Mouse (Mus musculus): Measurements from ENCODE around the gene Tial1.

Tial1 gene

DNA sequence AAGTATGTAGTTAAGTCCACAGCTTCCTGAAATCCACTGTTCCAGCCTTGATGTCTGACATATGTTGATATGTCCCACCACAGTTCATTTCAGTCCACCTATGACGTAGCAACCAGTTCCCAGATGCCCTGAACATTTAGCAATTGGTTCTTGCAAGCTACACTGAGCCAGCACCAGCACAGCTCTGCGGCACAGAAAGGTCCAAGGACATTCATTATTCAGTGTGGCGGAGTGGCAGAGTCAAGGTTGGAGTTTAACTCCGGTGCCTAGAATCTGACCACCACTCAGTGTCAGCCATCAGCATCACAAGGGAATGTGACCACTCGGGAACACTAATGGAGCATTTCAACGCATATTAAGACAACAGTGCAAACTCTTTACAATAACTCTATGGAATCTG lies 44.9 kb downstream of the Tial1 start:
- no peak for DNase-seq (ENCODE audit: low spot score)

DNA sequence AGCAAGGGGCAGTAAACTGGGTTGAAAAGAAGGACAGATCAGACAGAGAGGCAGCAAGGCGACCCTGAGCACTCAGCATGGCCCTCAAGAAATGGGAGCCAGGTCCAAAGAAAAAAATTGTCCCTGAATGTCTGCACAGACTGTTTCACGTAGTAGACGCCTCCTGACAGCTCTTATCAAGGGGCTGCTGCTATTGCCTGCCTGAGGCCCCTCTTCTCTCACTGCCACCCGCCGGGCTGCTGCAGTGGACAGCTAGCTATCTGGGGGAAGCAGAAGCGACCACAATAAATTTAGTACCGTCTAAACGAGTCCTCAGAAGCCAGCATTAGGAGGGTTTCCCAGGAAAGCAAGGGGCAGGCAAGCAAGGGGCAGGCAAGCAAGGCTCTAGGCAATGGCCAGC lies 47.1 kb downstream of the Tial1 start:
- DNase-seq (ENCODE audit: low spot score), result no peak

DNA sequence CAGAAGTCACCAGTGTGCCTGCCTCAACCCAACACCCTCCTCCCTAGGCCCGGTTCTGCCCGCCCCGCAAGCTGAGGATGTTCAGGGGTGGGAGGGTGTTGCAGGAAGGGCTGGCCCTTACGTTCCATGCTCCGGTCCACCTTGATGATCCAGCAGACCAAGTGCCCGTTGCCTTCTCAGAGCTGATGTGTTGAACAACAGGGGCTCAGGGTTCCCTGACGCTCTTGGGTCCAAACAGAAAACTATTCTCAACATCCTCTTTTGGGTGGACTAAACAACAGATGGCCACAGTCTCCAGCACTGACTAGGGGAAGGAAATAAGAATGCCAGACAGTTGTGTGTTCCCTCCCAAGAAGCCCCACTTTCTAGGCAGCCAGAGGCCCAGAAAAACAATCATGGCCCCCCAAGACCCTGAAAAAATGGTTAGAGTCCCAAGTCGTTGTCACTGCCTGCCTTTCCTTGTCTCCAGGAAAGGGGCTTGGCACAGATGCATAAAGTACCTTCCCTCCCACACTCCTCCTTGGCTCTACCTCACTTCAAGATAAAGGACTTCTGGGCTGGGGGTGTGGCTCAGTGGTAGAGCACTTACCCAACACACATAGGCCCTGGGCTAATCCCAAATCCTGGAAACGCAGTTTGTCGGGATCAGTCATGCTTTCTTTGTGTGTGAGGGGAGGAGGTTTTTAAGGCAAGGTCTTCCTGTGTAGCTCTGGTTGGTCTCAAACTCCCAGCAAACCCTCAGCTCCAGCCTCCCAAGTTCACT lies 49.3 kb downstream of the Tial1 start:
- peak; percentile 24 for DNase-seq (ENCODE audit: low spot score)

DNA sequence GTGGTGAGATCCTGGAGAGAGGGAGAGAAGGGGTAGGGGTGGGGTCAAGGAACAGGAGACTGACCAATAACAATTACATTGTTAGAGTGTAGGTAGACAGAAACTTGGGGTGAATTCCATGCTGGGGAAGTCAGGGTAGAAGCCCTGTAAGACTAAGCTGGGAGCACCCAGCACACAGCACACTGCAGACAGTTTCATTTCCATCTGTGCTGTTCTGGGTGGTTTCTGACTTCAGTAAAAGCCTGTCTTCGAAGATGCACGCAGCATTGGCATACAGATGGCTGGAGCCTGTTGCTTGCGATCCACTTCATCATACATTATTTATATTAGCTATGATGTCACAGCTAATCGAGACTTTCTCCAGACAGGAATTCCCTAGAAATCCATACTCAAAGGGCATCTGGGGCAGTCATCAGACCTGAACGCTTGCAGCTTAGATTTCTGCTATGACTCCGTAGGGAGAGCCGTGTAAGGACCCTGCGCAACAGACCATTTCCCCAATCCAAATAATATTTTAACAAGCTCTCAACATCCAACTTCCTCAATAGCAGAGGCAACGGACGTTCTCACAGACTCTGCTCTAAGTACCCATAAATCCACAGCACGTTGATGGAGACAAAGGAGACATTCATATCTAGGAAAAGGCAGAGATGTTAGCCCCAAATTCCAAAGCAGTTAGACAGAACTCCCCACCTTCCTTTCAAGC lies 50.7 kb downstream of the Tial1 start:
- no peak for DNase-seq (ENCODE audit: low spot score)

DNA sequence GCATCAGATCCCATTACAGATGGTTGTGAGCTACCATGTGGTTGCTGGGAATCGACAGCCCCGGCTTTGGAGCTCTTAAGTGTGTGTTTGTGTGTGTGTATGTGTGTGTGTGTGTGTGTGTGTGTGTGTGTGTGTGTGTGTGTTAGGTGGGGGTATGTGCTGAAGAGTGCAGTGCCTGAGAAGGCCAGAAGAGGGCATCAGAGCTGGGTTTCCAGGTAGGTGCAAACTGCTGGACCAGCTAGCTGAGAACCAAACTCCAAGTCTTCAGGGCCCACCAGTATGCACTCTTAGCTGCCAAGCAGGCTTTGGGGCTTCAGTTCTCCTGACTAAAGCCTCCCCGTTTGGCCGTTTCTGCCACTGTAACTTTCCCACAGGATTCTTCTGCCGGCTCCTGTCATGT lies 53.3 kb downstream of the Tial1 start:
- no peak for DNase-seq (ENCODE audit: low spot score)

DNA sequence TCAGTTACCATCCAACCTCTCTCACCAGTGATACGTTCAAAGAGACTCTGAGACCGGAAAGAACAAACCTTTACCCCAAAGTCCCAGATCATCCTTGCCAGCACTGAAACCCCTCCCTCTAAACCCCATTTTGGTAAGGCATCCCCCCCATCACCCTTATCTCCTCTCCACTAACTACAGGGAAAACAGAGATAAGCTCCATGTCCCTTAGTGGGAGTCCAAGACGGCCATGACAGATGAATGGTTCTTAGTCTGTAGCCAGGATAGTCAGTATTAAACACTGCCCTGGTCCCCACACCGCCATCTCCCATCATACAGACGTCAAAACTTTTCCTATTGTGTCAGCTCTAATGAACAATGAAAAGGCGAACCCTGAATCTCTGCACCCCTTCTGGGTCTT lies 57.5 kb downstream of the Tial1 start:
- DNase-seq (ENCODE audit: low spot score), result no peak

DNA sequence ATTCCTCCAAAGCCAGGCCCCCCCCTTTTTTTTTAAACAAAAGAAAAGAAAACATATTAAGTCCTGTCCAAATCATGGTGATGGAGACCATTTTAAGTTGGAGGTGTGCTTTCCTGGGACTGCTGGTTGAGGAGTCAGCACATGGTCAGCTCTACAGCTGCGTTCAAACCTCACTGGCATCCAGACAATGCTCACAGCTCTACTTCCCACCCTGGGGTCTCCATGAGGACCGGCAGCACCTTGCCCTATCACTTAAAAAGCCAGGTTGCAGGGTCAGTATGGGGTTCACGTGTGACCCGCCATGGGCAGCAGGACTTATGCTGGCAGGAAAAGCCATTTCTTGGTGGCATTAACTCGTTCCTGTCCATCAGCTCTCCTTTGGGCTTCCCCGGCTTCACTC lies 57.9 kb downstream of the Tial1 start:
- DNase-seq (ENCODE audit: low spot score), result no peak

DNA sequence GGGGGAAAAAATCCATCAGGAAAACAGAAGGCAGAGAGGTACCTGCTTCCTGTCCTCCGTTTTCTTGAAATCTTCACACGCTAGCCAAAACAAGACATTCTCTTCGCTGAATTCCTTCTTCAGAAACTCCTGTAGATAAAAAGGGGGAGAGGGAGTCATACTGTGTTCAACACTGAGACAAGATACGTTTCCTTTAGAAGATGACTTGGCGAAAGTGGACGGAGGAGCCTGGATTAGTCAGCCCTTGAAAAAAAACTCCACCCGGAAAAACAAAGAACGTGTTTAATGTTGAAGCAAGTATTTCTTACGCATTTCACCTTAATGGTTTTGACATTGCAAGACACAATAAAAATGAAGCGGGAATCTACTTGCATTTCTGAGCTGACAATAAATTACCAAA lies 58.4 kb downstream of the Tial1 start:
- DNase-seq (ENCODE audit: low spot score), result no peak

DNA sequence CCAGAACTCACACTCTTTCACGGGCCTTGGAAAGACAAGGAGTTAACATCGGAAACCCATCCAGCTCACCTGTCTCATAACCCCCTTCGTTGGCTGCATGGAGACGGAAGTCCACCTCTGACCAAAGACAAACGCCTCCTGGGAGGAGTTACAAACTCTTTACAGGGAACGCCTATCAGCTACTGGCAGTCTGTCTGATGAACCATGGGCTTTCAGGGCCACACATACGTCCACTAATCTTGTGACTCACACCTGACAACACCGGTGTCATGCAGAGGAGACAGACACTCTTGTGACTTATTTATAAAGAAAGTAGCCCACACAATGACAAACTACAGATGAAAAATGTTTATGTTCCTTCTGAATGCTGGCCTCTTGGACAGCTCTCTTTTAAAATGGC lies 58.9 kb downstream of the Tial1 start:
- no peak for DNase-seq (ENCODE audit: low spot score)

DNA sequence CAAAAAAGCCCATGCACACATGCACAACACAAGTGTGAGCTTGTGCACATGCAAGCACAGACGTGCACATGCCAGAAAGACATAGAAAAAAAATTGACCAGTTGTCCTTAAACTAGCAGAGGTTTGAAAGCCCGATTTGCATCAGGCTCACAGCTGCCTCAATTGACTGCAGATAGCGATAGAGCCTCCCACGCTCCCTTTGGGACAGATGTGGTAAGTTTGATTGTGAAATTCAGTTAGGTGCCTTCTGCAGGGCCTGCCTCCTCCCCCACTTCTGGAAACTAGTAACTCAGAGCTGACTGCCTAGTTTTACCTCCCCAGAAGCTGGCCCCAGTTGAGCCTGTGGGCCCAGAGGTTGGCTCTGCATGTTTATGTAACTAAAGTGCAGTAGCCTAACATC lies 62.9 kb downstream of the Tial1 start:
- no peak for DNase-seq (ENCODE audit: low spot score)

DNA sequence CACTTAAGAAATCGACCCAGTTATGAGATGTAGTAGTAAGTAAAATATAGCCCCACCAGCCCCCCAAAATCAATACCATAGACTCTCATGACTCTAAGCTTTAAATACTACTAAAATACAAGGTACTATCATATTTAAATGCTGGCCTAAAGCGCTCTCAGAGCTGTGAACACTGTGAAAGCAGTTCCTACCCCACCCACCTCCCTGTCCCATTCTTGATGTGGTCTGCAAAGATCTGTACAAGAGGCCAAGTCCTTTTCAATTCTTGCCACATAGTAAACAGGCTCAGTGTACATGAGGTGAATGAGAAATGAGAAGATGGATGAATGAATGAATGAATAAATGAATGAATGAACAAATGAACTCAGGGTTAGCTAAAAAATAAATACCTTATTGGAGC lies 64.5 kb downstream of the Tial1 start:
- no peak for DNase-seq (ENCODE audit: low spot score)

DNA sequence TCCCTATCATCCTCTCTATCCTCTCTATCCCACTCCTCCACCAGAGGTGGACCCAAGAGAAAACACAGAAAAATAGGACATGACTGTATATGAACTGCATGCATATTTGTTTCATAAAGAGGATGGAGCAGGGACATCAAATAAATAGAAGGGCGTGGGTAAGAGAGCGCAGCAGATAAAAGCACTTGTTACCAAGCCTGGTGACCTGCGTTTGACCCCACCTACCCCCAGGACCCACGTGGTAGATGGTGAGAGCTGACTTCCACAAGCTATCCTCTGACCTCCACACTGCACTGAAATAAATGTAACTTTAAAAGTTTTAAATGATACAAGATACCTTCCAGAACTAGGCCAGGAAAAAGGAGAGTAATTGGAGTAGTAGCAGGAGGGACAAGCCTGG lies 67.8 kb downstream of the Tial1 start:
- DNase-seq (ENCODE audit: low spot score), result no peak

DNA sequence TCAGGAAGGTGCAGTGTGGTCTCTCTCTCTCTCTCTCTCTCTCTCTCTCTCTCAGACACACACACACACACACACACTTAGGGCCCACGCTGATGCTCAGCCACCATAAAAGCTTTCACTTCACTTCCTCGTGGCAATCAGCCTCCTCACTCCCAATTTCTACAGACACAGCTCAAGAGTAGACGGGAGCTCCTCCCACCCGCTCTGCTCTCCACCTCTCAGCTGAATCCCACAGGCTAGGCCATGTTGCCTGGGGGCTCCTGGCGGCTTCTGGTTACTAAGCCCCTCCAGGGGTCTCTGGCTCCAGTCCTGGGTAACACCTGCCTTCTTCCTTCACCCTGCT lies 68.6 kb downstream of the Tial1 start:
- DNase-seq (ENCODE audit: low spot score), result peak; percentile 29

DNA sequence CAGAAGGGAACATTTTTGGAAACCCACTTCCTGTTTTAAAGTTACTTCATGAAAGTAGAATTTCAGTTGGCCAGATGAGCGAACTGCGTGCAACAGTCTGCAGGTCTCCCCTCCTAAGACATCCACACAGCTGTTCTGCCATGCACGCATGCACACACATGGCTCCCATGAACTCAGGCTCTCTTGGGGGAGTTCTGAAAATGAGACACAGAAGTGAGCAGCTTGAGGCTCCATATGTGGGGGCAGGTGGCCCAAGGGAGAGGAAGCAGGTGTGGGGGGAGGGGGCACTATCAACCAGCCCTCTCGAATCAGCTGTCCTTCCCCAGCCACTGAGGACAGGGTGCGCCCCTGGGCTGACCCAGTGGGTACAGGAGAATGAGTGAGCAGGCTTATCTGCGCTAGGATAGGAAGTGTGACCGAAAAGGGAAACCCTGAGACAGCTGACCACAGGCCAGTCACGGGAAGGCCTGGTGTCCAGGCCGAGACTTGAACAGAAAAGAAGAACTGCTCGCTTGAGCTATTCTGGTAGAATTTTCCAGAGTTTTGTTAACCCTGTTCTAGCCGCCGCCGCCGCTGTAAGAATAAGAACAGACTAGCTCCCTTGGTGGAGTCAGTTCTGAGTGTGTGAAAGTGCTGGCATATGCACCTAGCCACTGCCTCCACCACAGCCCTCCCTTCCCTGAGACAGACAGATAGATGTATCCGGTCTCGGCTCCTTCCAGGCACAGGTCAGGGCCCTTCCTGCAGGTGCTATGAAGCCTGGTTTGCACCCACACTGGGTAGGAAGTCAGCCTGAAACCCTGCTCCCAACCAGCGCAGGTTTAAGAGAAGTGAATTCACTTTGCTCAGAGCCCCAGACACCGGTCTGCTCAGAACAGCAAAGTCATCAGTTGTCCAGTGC lies 69.2 kb downstream of the Tial1 start:
- peak; percentile 60 for DNase-seq (ENCODE audit: low spot score)

DNA sequence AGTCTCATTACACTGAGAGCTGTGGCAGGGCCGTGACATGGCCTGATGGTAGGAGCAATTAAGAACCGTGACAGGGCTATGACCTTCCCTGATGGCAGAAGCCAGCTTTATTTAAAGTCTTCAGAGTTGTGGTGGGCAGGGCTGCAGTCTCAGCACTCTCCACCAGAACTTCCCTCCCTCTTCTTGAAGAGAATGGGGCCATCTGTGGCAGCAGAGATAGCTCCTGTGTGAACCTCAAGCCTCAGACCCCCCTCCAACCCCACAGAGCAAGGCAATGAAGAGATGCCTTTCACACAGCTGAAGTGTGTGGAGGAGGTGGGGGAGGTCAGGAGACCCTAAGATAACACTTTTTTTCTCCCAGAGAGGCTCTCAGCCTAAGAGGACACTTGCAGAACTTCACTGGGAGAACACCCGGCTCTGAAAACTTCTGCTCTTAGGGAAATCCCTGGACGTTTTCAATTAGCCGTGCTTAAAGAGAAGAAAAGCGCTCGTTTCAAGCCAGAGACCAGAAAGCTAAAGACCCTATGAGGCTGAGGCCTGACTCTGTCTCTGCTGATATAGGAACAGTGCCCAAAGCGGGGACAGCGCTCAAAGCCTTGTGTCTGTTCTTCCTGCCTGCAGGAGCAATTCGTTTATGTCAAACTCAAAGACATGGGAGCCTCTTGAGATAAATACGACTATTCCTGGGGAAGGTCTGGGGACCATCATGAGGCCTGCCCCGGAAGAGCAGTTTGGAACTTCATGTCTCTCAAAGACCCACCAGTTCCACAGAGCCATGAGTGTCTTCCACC lies 70.1 kb downstream of the Tial1 start:
- no peak for DNase-seq (ENCODE audit: low spot score)
